Mouse (Mus musculus) lung, adult 2 months (tissue): Measurements from ENCODE around the gene Mb21d2. TPM values are rescaled to one million over a fixed set of nuclear protein-coding genes. Genes with fewer than 3 reads are reported as not detected.

Experiments used
- DNase-seq: peaks from one replicate; pipeline ENCODE4 v3.0.0; 2022
- H3K4me1 ChIP-seq: fragments of 200-500 bp; 2 replicates; pipeline ENCODE4 v1.6.1; 2011; ENCODE audit warnings: low read length; ENCODE audit not compliant: control insufficient read depth, insufficient read depth
- H3K4me3 ChIP-seq: fragments of 200-500 bp; replicated peaks from 2 replicates; pipeline ENCODE3; 2011; ENCODE audit warnings: low read depth, mild to moderate bottlenecking, control low read depth, low read length; ENCODE audit errors: extremely low read depth
- CTCF ChIP-seq: fragments of 200-500 bp; IDR thresholded peaks from 2 replicates; pipeline ENCODE4 v1.5.1; 2011; ENCODE audit warnings: mild to moderate bottlenecking, low read length, control low read depth; ENCODE audit not compliant: insufficient read depth
- POLR2A ChIP-seq: fragments of 200-500 bp; IDR thresholded peaks from 2 replicates; pipeline ENCODE4 v1.6.1; 2011; ENCODE audit warnings: low read depth, mild to moderate bottlenecking, control low read depth, low read length, borderline replicate concordance; ENCODE audit errors: extremely low read depth
- WGBS: fragments of 180-500 bp; shearing (Covaris S2); methylation state at CpG from one replicate; pipeline ENCODE4 v1.1.7; 2018; 5-methylcytosine and 5-hydroxymethylcytosine counted together
- polyA plus RNA-seq: library from polyadenylated mRNA; depleted of rRNA; stranded (reverse); fragments of >200 nt; gene quantifications from 2 replicates; pipeline ENCODE4 v1.2.3, GENCODE M21; 2012

Gene Mb21d2
- polyA plus RNA-seq, 1 experiment = 8.3 TPM

DNA sequence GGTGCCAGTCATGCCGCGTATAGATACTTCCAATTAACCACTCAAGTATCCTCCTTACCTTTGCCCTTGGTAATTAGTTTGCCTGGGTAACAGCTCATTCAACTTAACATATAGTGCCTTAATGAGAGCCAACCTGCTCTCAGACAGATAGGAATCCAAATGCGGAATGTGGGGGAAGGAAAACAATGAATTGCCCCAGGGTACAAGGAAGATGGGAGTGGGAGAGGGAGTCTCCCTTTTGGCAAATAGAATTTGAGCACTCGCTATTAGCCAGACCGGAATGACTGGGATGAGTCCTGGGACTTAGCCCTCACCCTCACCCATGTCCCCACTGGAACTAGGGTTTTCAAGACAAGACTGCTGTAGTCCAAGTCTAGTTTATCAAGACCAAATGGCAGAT is 953 bp upstream of the Mb21d2 start:
- WGBS = 40% methylated on average over 5 of the region's 5 CpGs
- no peak for DNase-seq
- H3K4me1 ChIP-seq = peaks cover 4% of the 10 kb centered on the region
- no peak overlapping the region for H3K4me3 ChIP-seq
- TF ChIP-seq CTCF (no peak), POLR2A (no peak)

DNA sequence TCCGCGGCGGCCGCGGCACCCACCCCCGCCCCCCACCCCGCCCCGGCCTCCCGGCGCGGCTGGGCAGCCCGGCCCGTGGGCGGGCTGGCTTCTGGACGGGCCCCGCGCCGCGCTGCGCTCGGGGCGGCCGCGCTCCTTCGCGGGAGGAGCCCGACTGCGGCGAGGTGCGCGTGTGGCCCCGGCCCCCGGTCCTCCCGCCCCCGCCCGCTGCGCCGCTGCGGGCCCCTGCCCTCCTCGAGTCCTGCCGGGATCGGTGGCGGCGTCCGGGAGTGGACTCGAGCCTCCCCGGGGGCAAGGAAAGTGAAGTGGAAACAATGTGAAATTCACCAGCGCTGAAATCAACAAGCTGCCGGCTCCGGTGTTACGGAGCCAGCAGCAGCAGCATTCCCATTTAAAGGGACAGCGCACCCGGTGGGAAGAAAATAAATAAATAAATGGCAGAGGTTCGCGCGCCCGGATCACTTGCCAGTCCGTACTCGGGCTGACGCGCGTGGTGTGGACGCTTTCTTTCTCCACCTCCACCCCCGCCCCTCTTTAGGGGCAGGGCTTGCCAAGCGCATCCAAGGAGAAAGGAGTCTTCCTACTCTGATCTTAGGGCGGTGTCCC is 316 bp upstream of the Mb21d2 start:
- peaks cover 4% of the 10 kb centered on the region for H3K4me1 ChIP-seq
- peak; percentile 67 for DNase-seq
- no peak for TF ChIP-seq POLR2A
- no peak for TF ChIP-seq CTCF
- H3K4me3 ChIP-seq = peak overlapping the region; percentile 89
- 2% methylated on average over 51 of the region's 66 CpGs for WGBS

DNA sequence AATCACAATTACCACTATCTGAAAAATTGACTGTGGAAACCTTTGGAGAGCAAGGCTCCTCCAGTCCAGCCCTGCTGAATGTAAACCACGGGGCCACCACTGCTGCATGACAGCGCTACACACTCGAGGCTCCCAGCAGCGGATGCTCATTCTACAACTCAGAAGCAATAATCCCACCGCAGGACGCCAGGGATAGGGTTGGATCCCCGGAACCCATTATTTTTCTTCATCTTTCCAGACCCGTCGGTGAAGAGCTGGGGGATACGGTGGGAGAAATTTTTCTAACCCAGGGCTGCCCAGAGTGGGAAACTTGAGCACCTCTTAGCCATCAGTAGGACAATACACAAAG is 1.0 kb downstream of the Mb21d2 start:
- 3% methylated on average over 10 of the region's 10 CpGs for WGBS
- H3K4me3 ChIP-seq = peak overlapping the region; percentile 89
- no peak for DNase-seq
- peaks cover 4% of the 10 kb centered on the region for H3K4me1 ChIP-seq
- TF ChIP-seq CTCF (no peak), POLR2A (no peak)

DNA sequence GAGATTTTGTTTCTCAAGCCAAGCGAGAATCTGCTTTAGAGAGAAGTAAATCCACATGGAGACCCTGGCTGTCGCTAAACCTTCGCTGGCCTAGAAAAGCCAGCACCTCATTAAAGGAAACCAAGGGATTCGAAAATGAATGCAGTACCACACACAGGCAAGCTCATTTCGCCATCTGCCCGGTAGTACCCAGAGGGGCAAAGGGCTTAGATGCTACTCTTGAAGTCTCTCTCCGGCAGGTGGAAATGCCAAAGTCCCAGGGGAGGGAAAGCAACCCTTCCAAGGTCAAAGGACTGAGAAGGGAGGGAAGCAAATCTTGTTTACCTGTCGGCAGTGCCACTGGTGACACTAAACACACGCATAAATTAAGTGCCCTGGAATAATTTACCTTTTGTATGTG is 2.1 kb downstream of the Mb21d2 start:
- Histone ChIP-seq H3K4me1 (peaks cover 4% of the 10 kb centered on the region), H3K4me3 (no peak overlapping the region)
- WGBS = 83% methylated on average over 9 of the region's 9 CpGs
- no peak for DNase-seq
- no peak for TF ChIP-seq POLR2A
- TF ChIP-seq CTCF = no peak

DNA sequence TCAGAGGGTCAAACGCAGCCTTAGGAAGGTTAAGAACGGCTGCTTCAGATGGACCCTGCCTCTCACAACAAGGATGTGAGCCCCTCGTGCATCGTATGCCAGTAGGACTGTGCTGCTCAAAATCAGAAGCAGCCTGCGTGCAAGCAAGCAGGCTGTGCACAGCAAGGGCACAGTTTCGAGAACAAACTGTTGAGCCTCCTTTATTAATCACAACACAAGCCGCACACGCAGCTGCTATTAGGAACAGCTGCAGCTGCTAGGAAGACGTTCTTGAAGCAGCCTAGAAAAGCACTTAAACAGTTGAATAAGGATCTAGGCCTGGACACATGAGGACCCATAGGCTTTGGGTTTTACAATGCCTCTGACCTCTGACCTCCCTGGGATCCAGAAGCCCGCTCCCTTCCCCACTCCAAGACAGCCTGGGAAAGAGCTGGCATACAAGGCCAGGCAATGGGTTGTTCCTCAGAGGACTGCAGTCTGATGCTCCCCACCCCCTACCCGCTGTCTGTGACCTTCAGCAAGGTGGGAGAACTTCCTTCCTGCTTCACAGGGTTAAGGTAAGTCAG is 10.1 kb downstream of the Mb21d2 start:
- Histone ChIP-seq H3K4me1 (no peaks in the 10 kb centered on the region), H3K4me3 (no peak overlapping the region)
- no peak for DNase-seq
- WGBS = 89% methylated on average over 11 of the region's 11 CpGs
- no peak for TF ChIP-seq CTCF
- TF ChIP-seq POLR2A = no peak

DNA sequence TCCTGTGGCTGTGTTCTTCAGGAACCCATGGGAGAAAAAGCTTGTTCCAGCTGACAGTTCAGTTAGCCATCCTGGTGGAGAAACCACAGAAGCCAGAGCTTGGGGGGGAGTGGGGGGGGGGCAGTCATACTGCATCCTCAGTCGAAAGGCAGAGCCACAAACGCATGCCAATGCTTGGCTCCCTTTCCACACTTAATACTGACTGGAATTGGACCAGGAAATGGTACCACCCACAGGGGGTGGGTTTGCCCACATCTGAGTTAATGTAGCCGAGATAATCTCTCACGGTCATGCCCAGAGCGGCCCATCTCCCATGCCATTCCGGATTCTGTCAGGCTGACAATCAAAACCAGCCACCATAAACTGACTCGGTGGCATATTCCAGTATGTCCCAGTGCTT is 14.1 kb downstream of the Mb21d2 start:
- no peaks in the 10 kb centered on the region; the same call in 1 of the 2 replicates for H3K4me1 ChIP-seq
- no peak overlapping the region for H3K4me3 ChIP-seq
- no peak for DNase-seq
- no peak for TF ChIP-seq POLR2A
- no peak for TF ChIP-seq CTCF
- WGBS = 72% methylated on average over 7 of the region's 7 CpGs

DNA sequence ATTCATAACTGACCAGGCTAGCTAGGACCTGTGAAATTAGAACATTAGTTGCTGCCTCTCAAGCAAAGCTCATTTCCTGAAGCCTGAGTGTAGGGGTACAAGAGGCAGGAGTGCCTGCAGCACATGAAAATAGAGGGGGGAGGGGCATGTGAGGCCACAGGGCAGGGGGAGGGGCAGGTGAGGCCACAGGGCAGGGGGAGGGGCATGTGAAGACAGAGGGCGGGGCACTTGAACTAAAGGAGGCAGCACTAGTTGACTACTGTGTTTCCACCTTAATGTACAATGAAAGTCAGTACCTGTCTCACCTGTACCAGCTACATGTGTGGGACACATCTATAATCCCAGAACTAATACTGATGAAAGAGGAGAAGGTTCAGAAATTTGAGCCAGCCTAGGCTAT is 14.8 kb downstream of the Mb21d2 start:
- Histone ChIP-seq H3K4me3 (no peak overlapping the region), H3K4me1 (no peaks in the 10 kb centered on the region; the same call in 1 of the 2 replicates)
- 58% methylated on average over 1 of the region's 1 CpGs for WGBS
- TF ChIP-seq POLR2A (no peak), CTCF (no peak)
- no peak for DNase-seq

DNA sequence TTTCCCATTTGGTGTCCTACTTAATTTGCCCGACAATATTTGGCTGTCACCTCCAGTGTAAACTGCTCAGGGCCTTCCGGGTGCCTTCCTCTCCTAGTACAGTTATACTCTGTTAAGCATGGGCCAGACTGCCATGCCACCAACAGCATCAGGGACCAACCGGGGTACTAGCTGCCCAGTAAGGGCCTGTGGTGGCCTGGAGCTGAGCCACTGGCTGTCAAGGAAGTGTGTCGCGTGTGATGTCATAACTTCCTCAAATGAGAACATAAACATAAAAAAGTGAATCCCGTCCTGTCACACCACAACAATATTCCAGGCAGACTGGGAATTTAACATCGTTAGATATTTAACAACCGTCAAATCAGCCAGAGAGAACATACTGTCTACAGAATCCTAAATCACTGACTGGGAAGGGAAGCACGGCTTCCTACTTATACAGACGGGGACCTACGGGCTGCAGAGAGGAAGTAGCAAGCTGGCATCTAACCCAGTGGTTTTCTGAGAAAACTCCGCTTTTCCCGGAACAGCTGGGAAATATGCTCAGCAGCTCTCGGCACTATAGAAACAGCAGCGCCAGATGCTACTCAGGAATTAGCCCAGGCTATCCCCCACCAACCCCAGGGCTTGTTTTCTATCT is 17.9 kb downstream of the Mb21d2 start:
- peaks cover under 1% of the 10 kb centered on the region for H3K4me1 ChIP-seq
- TF ChIP-seq POLR2A (no peak), CTCF (no peak)
- DNase-seq = no peak
- WGBS = 29% methylated on average over 15 of the region's 15 CpGs
- no peak overlapping the region for H3K4me3 ChIP-seq

DNA sequence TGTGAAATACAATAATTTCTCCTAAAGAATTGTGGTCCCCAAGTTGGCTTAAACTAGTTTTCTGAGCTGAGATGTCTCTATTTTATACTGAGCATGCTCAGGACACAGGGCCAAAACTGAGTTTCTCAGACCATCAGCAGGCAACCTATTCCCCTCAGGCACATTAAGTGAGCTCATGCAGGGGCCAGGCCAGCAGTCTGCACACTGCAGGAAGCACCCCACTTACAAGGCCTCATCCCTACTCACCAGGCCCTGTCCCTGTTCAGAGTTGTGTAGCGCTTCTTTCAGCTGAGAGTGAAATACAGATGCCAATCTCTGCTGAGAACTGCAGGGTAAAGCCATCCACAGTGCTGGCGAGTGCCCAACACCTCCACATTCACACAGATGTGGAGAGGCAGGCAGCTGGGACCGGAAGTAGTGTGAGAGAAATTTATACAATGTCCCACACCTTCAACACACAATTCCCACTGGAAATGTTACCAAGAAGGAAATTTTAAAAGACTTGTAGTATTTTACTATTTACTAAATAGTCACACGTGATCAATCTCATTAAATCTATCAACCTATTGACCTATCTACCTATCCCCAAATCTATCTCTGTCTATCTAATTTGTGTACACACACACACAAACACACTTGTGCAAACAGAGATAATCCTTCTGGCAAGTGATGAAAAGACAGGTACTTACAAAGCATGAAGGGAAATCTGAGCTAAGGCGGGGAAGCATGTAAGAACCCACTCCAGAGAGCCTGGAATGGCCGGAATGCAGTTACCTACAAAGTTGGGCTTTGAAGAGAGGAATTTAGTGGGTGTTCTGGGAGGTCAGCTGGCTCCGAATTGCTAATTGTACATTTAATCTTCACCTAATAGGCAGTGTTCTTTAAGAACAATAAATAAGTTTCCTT is 22.9 kb downstream of the Mb21d2 start:
- peaks cover 4% of the 10 kb centered on the region for H3K4me1 ChIP-seq
- 68% methylated on average over 7 of the region's 7 CpGs for WGBS
- no peak overlapping the region for H3K4me3 ChIP-seq
- TF ChIP-seq POLR2A (no peak), CTCF (no peak)
- no peak for DNase-seq
